Mouse (Mus musculus) bone marrow, adult 2 months (tissue): ENCODE data around the gene Ergic2.

Experiments used
- CTCF ChIP-seq: fragments of 200-500 bp; IDR thresholded peaks from 2 replicates; pipeline ENCODE4 v1.5.1; 2011; ENCODE audit warnings: low read length, control low read depth; ENCODE audit not compliant: control insufficient read depth, insufficient read depth
- POLR2A ChIP-seq: fragments of 200-500 bp; IDR thresholded peaks from 2 replicates; pipeline ENCODE4 v1.6.1; 2011; ENCODE audit warnings: low read depth, mild to moderate bottlenecking, control low read depth, low read length, borderline replicate concordance; ENCODE audit not compliant: control insufficient read depth

GRCm38 (mm10) chr6:148260729-148261101 is 48.5 kb upstream of the Ergic2 start:
- TF ChIP-seq CTCF, result no peak
- TF ChIP-seq POLR2A, result no peak
